Mouse (Mus musculus) limb, embryonic 14.5 days (tissue): Measurements from ENCODE around the gene Sipa1l1. TPM values are rescaled to one million over a fixed set of nuclear protein-coding genes. Genes with fewer than 3 reads are reported as not detected.

Experiments used
- ATAC-seq: fragments of 200-750 bp; cut with Nextera tagmentation; 2 replicates; pipeline ENCODE4 v1.8.0; 2017; ENCODE audit warnings: low read depth, moderate number of reproducible peaks, moderate TSS enrichment; ENCODE audit not compliant: low FRiP score
- DNase-seq: peaks from one replicate; pipeline ENCODE4 v3.0.0-alpha.2; 2015; ENCODE audit warnings: low spot score
- H3K27ac ChIP-seq: fragments of 300-500 bp; sonication (generic); replicated peaks from 2 replicates; pipeline ENCODE4 v1.5.1; 2014; ENCODE audit warnings: low read depth, mild to moderate bottlenecking, low read length, moderate library complexity, mixed read lengths
- H3K27me3 ChIP-seq: fragments of 300-500 bp; sonication (generic); 2 replicates; pipeline ENCODE4 v1.6.1; 2014; ENCODE audit warnings: low read length, mixed read lengths; ENCODE audit not compliant: control insufficient read depth, insufficient read depth
- H3K36me3 ChIP-seq: fragments of 300-500 bp; sonication (generic); 2 replicates; pipeline ENCODE4 v1.6.1; 2014; ENCODE audit warnings: mild to moderate bottlenecking, low read length, moderate library complexity, mixed read lengths; ENCODE audit not compliant: control insufficient read depth, insufficient read depth
- H3K4me1 ChIP-seq: fragments of 300-500 bp; sonication (generic); 2 replicates; pipeline ENCODE4 v1.6.1; 2014; ENCODE audit warnings: antibody characterized with exemption, low read length, mixed read lengths; ENCODE audit not compliant: control insufficient read depth, insufficient read depth
- H3K4me2 ChIP-seq: fragments of 300-500 bp; sonication (generic); replicated peaks from 2 replicates; pipeline ENCODE4 v1.6.1; 2014; ENCODE audit warnings: low read depth, mild to moderate bottlenecking, low read length, moderate library complexity; ENCODE audit not compliant: severe bottlenecking
- H3K4me3 ChIP-seq: fragments of 300-500 bp; sonication (generic); replicated peaks from 2 replicates; pipeline ENCODE4 v1.5.1; 2014; ENCODE audit warnings: low read length
- H3K9ac ChIP-seq: fragments of 300-500 bp; sonication (generic); 2 replicates; pipeline ENCODE4 v1.6.1; 2014; ENCODE audit warnings: mild to moderate bottlenecking, low read depth, low read length, moderate library complexity; ENCODE audit not compliant: severe bottlenecking
- H3K9me3 ChIP-seq: fragments of 300-500 bp; sonication (generic); 2 replicates; pipeline ENCODE4 v1.6.1; 2016; ENCODE audit warnings: low read length; ENCODE audit not compliant: control insufficient read depth
- POLR2A ChIP-seq: fragments of 200-500 bp; IDR thresholded peaks from 2 replicates; pipeline ENCODE4 v1.8.0; 2012; ENCODE audit warnings: inconsistent platforms, mild to moderate bottlenecking, moderate library complexity, borderline replicate concordance; ENCODE audit not compliant: insufficient read depth, insufficient read length; ENCODE audit errors: extremely low read depth
- WGBS: fragments of 180-500 bp; shearing (Covaris S2); extraction: QIAGEN DNeasy Blood & Tissue Kit; methylation state at CpG from one replicate; pipeline ENCODE4 v1.1.7; 2014; 5-methylcytosine and 5-hydroxymethylcytosine counted together
- polyA plus RNA-seq, 2 experiments: library from polyadenylated mRNA; depleted of rRNA in 1 of 2; stranded (reverse) in 1 of 2; unstranded in 1 of 2; fragments of >200 nt; fragmentation: Nextera tagmentation in 1 of 2; extraction: Ambion mirVana in 1 of 2; gene quantifications; 2 replicates each; pipeline versions ENCODE4 v1.2.1 to v1.2.3; 2012 to 2014

The Sipa1l1 gene
- polyA plus RNA-seq, 2 experiments = 29.5 to 31.0 TPM

DNA sequence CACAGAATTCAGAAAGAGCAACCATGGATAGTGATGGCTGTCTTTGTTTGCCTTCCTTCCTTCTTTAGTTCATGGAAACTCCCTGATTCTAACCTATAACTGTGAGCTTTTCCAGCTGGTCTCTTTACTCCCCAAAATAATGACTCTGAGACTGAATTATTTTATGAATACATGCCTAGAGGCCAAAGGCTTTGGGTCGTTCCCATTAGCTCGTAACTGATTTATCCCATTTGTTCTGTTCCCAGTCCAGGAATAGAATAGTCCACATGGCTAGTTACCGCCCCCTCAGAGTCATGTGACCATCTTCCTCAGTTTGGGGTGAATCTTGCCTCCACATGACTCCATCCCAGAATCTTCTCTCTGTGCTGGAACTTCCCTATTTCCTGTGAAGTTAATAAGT is 272.4 kb downstream of the Sipa1l1 start:
- H3K4me3 ChIP-seq = no peak overlapping the region
- no peaks in the 10 kb centered on the region for H3K27me3 ChIP-seq
- H3K4me2 ChIP-seq = no peak overlapping the region
- no peaks in the 10 kb centered on the region for H3K9me3 ChIP-seq
- TF ChIP-seq POLR2A = no peak
- ATAC-seq (no peak), DNase-seq (no peak)
- peaks cover 59% of the 10 kb centered on the region for H3K36me3 ChIP-seq
- no peak overlapping the region for H3K27ac ChIP-seq
- 70% methylated on average over 3 of the region's 3 CpGs for WGBS
- no peak overlapping the region for H3K9ac ChIP-seq
- H3K4me1 ChIP-seq = no peaks in the 10 kb centered on the region

- no peak overlapping the region for H3K27ac ChIP-seq
- H3K9ac ChIP-seq = no peak overlapping the region
- TF ChIP-seq POLR2A = no peak
- H3K27me3 ChIP-seq = no peaks in the 10 kb centered on the region
- H3K9me3 ChIP-seq = no peaks in the 10 kb centered on the region
- ATAC-seq = no peak
- DNase-seq = no peak
- H3K4me3 ChIP-seq = no peak overlapping the region
- WGBS = 92% methylated on average over 8 of the region's 8 CpGs
- H3K4me1 ChIP-seq = peaks cover 7% of the 10 kb centered on the region; the same call in 1 of the 2 replicates
- H3K4me2 ChIP-seq = no peak overlapping the region
- peaks cover 42% of the 10 kb centered on the region for H3K36me3 ChIP-seq
These were observed 277.5 kb downstream of the Sipa1l1 start for GRCm38 (mm10) chr12:82446609-82447024.

GRCm38 (mm10) chr12:82448129-82448815 is 279.2 kb downstream of the Sipa1l1 start:
- Histone ChIP-seq H3K4me2 (no peak overlapping the region), H3K27me3 (no peaks in the 10 kb centered on the region), H3K9ac (no peak overlapping the region), H3K36me3 (peaks cover 33% of the 10 kb centered on the region), H3K27ac (no peak overlapping the region), H3K4me1 (peaks cover 7% of the 10 kb centered on the region; the same call in 1 of the 2 replicates), H3K9me3 (no peaks in the 10 kb centered on the region), H3K4me3 (no peak overlapping the region)
- DNase-seq (no peak), ATAC-seq (no peak)
- TF ChIP-seq POLR2A = no peak
- 74% methylated on average over 9 of the region's 9 CpGs for WGBS

DNA sequence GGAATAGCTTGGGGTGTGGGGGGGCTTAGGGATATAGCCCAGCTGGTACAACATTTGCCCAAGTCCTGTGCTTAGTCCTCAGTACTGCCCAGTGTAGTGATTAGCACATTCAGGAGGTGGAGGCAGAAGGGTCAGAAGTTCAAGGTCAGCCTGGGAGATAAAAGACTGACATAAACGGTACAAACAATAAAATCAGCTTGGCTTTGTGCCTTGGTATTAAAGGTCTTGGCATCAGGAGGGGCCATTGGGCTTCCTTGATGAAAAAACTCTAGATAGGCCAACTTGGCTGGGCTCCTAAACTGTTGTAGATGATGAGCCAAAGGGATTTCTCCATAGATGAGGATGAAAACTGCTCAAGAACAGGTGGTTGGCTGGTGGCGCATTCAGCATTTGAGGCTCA is 283.3 kb downstream of the Sipa1l1 start:
- Histone ChIP-seq H3K27ac (no peak overlapping the region), H3K9ac (no peak overlapping the region), H3K4me1 (peaks cover 7% of the 10 kb centered on the region; the same call in 1 of the 2 replicates), H3K27me3 (no peaks in the 10 kb centered on the region), H3K9me3 (no peaks in the 10 kb centered on the region), H3K36me3 (peaks cover 15% of the 10 kb centered on the region), H3K4me3 (no peak overlapping the region), H3K4me2 (no peak overlapping the region)
- TF ChIP-seq POLR2A = no peak
- ATAC-seq = no peak
- DNase-seq = no peak
- WGBS = 84% methylated on average over 2 of the region's 2 CpGs

GRCm38 (mm10) chr12:82454415-82454814 is 285.3 kb downstream of the Sipa1l1 start:
- no peak overlapping the region for H3K4me3 ChIP-seq
- no peak overlapping the region for H3K27ac ChIP-seq
- TF ChIP-seq POLR2A = no peak
- H3K27me3 ChIP-seq = no peaks in the 10 kb centered on the region
- H3K4me1 ChIP-seq = peaks cover 7% of the 10 kb centered on the region; the same call in 1 of the 2 replicates
- ATAC-seq (no peak), DNase-seq (no peak)
- no peak overlapping the region for H3K9ac ChIP-seq
- 86% methylated on average over 6 of the region's 6 CpGs for WGBS
- no peak overlapping the region for H3K4me2 ChIP-seq
- no peaks in the 10 kb centered on the region for H3K9me3 ChIP-seq
- no peaks in the 10 kb centered on the region for H3K36me3 ChIP-seq
